Mouse (Mus musculus) neural tube, embryonic 11.5 days (tissue): Measurements from ENCODE around the gene Itgb5. TPM values are rescaled to one million over a fixed set of nuclear protein-coding genes. Genes with fewer than 3 reads are reported as not detected.
A peak's percentile ranks its signal among the peaks of the same experiment; 100 is the strongest.

Experiments used
- ATAC-seq: fragments of 200-750 bp; cut with Nextera tagmentation; 2 replicates; pipeline ENCODE4 v1.8.0; 2017; ENCODE audit warnings: moderate number of reproducible peaks, mild to moderate bottlenecking, moderate TSS enrichment, moderate library complexity; ENCODE audit not compliant: insufficient read depth, low FRiP score, low TSS enrichment
- DNase-seq: peaks from one replicate; pipeline ENCODE4 v3.0.0-alpha.2; 2015; ENCODE audit warnings: low spot score
- H3K27ac ChIP-seq: fragments of 300-500 bp; sonication (generic); 2 replicates; pipeline ENCODE4 v1.5.1; 2014; ENCODE audit warnings: low read depth, mild to moderate bottlenecking, low read length
- H3K27me3 ChIP-seq: fragments of 300-500 bp; sonication (generic); 2 replicates; pipeline ENCODE4 v1.6.1; 2014; ENCODE audit warnings: mild to moderate bottlenecking, low read length, mixed read lengths; ENCODE audit not compliant: control insufficient read depth, insufficient read depth
- H3K36me3 ChIP-seq: fragments of 300-500 bp; sonication (generic); 2 replicates; pipeline ENCODE4 v1.6.1; 2014; ENCODE audit warnings: mild to moderate bottlenecking, low read length, moderate library complexity, mixed read lengths; ENCODE audit not compliant: control insufficient read depth, insufficient read depth
- H3K4me1 ChIP-seq: fragments of 300-500 bp; sonication (generic); 2 replicates; pipeline ENCODE4 v1.6.1; 2014; ENCODE audit warnings: low read length, mixed read lengths; ENCODE audit not compliant: control insufficient read depth, insufficient read depth
- H3K4me2 ChIP-seq: fragments of 300-500 bp; sonication (generic); 2 replicates; pipeline ENCODE4 v1.6.1; 2014; ENCODE audit warnings: low read depth, mild to moderate bottlenecking, moderate library complexity
- H3K4me3 ChIP-seq: fragments of 300-500 bp; sonication (generic); 2 replicates; pipeline ENCODE4 v1.5.1; 2014; ENCODE audit warnings: low read depth, low read length
- H3K9ac ChIP-seq: fragments of 300-500 bp; sonication (generic); 2 replicates; pipeline ENCODE4 v1.6.1; 2014; ENCODE audit warnings: mild to moderate bottlenecking, low read length
- H3K9me3 ChIP-seq: fragments of 300-500 bp; sonication (generic); 2 replicates; pipeline ENCODE4 v1.6.1; 2016; ENCODE audit warnings: low read length; ENCODE audit not compliant: control insufficient read depth
- WGBS: fragments of 180-500 bp; shearing (Covaris S2); extraction: QIAGEN DNeasy Blood & Tissue Kit; methylation state at CpG from one replicate; pipeline ENCODE4 v1.1.7; 2014; 5-methylcytosine and 5-hydroxymethylcytosine counted together
- polyA plus RNA-seq: library from polyadenylated mRNA; unstranded; fragments of >200 nt; fragmentation: Nextera tagmentation; extraction: Ambion mirVana; gene quantifications from 2 replicates; pipeline ENCODE4 v1.2.1, GENCODE M21; 2014

Gene Itgb5
- polyA plus RNA-seq, result 31.5 and 32.4 TPM in 2 replicates

DNA sequence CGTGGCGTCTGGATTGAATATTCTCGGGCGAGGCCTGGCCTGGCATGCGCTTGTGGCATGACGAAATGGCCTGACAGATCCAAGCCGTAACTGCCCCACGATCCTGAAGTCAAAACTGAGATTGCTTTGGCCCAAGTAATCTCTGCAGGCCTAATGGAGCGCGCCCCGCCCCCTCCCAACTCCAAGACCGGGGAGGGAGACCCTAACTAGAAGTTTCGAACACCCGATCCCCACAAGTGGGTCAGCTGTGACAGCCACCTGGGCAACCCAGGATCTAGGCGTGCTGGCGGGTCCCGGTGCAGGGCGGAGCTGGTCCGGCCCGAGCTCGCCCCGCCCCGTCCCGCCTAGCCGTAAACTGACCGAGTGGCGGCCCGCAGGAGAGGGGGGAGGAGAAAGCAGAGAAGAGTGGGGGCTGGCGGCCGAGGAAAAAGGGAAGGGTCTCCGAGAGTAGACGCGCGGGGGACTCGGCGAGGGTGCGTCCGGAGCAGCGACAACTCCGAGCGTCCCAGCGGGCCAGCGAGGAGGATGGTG, at the start of gene Itgb5:
Gene Itgb5 (plus strand): TSS at position 365 of the 531 bp plus-strand sequence.
- H3K4me3 ChIP-seq, result peak within 1 kb of the TSS; percentile 82
- peak within 1 kb of the TSS; percentile 67 for H3K9ac ChIP-seq
- peak within 1 kb of the TSS; percentile 99 for H3K4me2 ChIP-seq
- no peaks in the 10 kb centered on the region for H3K36me3 ChIP-seq
- DNase-seq (peak; percentile 74), ATAC-seq (peak; percentile 83)
- WGBS, result under 1% methylated on average over 32 of the region's 43 CpGs
- H3K4me1 ChIP-seq, result peaks cover 23% of the 10 kb centered on the region
- H3K27ac ChIP-seq, result 0 out of 2 replicates have a peak within 1 kb of the TSS, but pooled peaks have one; percentile 27
- H3K9me3 ChIP-seq, result no peaks in the 10 kb centered on the region
- peaks cover 19% of the 10 kb centered on the region for H3K27me3 ChIP-seq

DNA sequence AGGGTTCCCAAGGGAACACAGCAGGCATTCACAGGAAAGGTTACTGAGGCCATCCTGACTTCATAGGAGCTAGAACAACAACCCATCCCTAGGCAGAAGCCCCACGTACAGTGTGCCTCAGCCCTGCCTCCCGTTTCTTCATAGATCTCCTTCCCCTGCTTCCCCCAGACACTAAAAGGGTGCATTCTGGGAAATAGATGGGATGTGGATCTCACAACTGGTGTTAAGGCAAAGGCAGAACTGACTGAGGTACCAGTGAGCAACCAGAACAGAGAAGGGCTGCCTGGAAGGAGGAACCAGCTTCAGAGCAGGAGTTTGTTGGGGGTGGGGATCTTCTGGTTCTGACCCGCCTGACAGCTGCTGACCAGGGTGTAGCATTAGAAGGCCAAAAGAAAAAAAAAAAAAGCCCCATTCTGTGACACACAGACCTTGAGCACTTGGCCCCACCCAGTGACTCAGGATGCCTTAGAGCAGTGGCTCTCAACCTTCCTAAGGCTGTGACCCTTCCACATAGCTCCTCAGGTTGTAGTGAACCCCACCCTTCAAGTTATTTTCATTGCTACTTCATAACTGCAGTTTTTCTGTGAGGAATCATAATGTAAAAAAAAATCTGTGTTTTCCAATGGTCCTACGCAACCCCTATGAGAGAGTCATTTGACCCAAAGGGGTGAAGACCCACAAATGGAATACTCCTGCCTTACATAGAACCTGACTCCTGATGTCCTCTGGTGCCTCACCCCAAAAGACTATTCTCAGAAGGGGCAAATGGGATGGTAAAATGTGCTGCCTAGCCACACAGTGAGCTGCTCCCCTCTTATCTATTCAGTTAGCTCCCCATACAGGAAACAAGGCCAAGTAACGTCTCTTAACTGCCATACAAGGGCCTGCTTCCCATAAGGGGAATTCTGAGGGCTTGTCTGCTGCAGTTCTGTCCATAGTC, 47.4 kb upstream of the Itgb5 start:
- no peak overlapping the region for H3K27ac ChIP-seq
- ATAC-seq, result no peak
- H3K4me2 ChIP-seq, result no peak overlapping the region
- H3K4me3 ChIP-seq, result no peak overlapping the region
- no peaks in the 10 kb centered on the region for H3K36me3 ChIP-seq
- DNase-seq, result no peak
- 70% methylated on average over 5 of the region's 5 CpGs for WGBS
- H3K9me3 ChIP-seq, result no peaks in the 10 kb centered on the region
- no peaks in the 10 kb centered on the region for H3K27me3 ChIP-seq
- H3K4me1 ChIP-seq, result no peaks in the 10 kb centered on the region
- H3K9ac ChIP-seq, result no peak overlapping the region

DNA sequence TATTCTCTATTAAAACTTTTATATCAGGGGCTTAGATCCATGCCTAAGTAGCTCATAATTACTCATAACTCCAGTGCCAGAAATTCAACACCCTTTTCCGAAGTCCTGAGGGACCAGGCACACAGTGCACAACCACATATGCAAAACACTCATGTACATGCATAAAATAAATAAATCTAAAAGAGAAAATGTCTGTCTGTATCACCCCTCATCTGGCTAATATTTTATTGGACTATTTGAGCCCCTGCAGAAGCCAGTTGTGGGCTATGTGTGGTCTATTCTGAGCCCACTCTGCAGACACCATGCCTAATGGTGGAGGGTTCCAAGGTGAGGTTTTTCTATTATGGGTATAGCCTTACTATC, 46.8 kb upstream of the Itgb5 start:
- 88% methylated on average over 1 of the region's 1 CpGs for WGBS

DNA sequence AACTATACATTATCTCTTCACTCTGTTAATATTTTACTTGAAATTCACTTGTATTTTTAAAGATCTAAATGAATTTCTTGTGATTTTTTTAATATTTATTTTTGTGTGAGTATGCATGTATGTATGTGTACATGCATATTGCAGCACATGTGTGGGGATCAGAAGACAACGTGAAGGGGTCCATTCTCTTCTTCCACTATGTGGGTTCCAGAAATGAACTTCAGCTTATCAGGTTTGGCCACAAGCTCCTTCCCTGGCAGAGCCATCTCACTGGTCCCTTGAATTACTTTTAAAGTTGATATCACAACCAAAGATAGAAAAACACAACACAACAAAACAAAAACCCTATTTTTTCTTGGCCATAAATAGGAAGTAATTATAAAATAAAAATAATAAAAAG, 44.9 kb upstream of the Itgb5 start:
- H3K4me3 ChIP-seq, result no peak overlapping the region
- DNase-seq (no peak), ATAC-seq (no peak)
- no peaks in the 10 kb centered on the region for H3K4me1 ChIP-seq
- no peak overlapping the region for H3K27ac ChIP-seq
- H3K36me3 ChIP-seq, result no peaks in the 10 kb centered on the region
- H3K27me3 ChIP-seq, result no peaks in the 10 kb centered on the region
- no peaks in the 10 kb centered on the region for H3K9me3 ChIP-seq
- H3K9ac ChIP-seq, result no peak overlapping the region
- no peak overlapping the region for H3K4me2 ChIP-seq
- 91% methylated on average over 1 of the region's 1 CpGs for WGBS

More for the DNA sequence above, 46.8 kb upstream of the Itgb5 start:
- Histone ChIP-seq H3K27me3 (no peaks in the 10 kb centered on the region), H3K36me3 (no peaks in the 10 kb centered on the region), H3K4me3 (no peak overlapping the region), H3K9ac (no peak overlapping the region), H3K27ac (no peak overlapping the region), H3K4me1 (no peaks in the 10 kb centered on the region), H3K9me3 (no peaks in the 10 kb centered on the region), H3K4me2 (no peak overlapping the region)
- DNase-seq, result no peak
- ATAC-seq, result no peak

DNA sequence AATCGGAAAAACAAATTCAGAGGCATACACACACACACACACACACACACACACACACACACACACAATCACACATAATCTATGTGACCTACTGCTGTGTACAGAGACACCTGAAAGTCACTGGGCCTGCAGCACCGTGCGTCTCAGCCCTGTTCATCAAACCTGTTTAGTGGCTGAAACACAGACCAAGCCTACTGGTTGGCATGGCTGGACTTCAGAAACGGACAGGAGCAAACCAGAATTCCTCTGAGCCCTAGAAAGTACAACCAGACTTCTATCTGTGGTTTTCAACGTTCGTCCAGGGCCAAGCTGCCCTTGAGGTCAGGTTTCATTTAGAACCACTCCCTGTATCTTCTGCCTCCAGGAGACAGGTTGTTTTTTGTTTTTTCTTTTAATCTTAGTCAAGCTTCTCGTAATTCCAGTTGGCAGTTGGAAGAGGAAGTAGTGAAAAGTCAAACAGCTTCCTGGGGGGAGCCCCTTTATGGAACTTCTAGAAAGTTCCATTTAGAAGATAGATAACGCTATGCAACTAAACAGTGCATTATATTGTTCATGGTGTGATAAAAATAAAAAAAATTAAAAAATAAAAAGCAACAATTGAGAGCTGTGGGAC, 44.3 kb upstream of the Itgb5 start:
- Histone ChIP-seq H3K4me3 (no peak overlapping the region), H3K27me3 (no peaks in the 10 kb centered on the region), H3K9me3 (no peaks in the 10 kb centered on the region), H3K27ac (no peak overlapping the region), H3K9ac (no peak overlapping the region), H3K4me1 (no peaks in the 10 kb centered on the region), H3K36me3 (no peaks in the 10 kb centered on the region), H3K4me2 (no peak overlapping the region)
- 79% methylated on average over 8 of the region's 8 CpGs for WGBS
- DNase-seq (no peak), ATAC-seq (no peak)

DNA sequence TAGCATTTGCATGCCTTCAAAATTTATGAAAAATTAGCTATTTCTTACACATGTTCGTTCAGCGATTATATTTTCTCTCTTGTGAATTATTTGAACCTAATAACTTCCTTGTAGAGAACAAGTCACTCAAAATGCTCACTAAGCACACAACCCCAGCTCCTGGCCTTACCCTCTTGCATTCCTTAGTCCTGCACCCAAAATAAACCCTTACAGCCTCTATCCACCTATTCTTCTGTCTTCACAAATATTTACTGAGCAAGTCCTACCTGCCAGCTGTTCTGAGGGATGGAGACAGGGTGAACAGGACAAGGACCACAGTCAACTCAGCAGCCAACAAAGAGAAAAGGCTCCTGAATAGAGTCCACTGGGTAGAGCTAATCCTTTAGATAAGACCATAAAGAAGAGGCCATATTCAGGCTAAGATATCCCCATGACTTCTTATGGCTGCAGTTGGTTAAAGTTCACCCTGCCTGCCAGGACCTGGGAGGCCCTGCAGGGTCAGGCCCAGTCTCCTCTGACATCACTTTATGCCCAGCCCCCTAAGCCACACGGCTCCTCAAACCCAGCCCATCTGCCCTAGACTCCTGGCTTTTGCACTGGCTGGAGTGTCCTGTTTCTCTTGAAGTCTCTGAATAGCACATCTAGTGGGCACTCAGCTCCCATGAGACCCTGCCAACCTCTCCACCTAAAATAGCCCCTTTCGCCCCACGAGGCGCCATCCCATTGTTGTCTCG, 42.6 kb upstream of the Itgb5 start:
- no peak for ATAC-seq
- H3K27me3 ChIP-seq, result no peaks in the 10 kb centered on the region
- no peak for DNase-seq
- no peaks in the 10 kb centered on the region for H3K4me1 ChIP-seq
- no peak overlapping the region for H3K4me3 ChIP-seq
- WGBS, result 77% methylated on average over 7 of the region's 7 CpGs
- no peak overlapping the region for H3K9ac ChIP-seq
- no peak overlapping the region for H3K4me2 ChIP-seq
- no peaks in the 10 kb centered on the region for H3K36me3 ChIP-seq
- no peak overlapping the region for H3K27ac ChIP-seq
- H3K9me3 ChIP-seq, result no peaks in the 10 kb centered on the region

DNA sequence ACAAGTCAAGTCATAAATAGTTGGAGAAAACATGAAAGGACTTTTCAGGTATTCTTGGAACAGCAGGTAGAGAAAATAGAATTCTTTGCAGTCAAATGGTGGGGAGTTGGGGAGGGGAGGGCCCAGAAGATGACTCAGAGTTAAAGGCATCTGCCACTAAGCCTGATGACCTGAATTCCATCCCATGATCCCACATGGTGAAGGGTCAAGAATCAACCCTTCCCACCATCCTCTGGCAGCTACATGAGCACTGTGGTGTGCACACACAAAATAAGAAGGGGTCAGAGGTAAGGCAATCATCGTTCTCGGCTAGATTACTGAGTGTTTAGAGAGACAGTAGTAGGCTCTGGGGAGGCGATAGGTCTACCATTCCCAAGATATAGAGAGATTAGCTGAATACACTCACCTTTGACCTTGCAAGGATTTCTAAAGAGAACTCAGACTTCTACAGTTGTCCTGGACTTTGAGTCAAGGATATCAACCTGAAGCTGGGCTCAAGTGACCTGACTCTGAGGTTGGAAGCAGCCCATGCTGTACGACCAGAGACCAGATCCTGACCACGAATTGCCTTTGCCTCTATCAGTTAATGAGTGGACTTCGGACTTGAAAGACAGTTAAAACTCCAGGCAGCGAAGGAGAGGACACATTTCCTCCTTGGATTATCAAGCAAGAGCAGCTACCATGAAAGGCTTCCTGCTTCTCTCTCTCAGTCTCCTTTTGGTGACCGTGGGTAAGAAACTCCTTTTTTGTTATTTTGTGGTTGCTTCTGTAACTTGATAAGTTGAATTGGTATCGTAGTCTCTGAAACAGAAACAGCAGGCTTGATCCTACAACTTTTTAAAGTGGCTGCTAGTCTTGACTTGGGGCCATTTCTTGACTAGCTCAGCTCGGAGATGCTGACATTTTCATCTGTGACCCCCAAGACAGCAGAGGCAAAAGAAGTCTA, 35.3 kb upstream of the Itgb5 start, which contains the start of gene Muc13:
Gene Muc13 (plus strand): TSS at position 192 of the 946 bp plus-strand sequence.
- DNase-seq (no peak), ATAC-seq (no peak)
- H3K36me3 ChIP-seq, result no peaks in the 10 kb centered on the region
- H3K9me3 ChIP-seq, result no peaks in the 10 kb centered on the region
- H3K9ac ChIP-seq, result no peak within 1 kb of the TSS
- H3K27me3 ChIP-seq, result no peaks in the 10 kb centered on the region
- no peaks in the 10 kb centered on the region for H3K4me1 ChIP-seq
- no peak within 1 kb of the TSS for H3K4me3 ChIP-seq
- no peak within 1 kb of the TSS for H3K4me2 ChIP-seq
- H3K27ac ChIP-seq, result no peak within 1 kb of the TSS
- 90% methylated on average over 10 of the region's 10 CpGs for WGBS

DNA sequence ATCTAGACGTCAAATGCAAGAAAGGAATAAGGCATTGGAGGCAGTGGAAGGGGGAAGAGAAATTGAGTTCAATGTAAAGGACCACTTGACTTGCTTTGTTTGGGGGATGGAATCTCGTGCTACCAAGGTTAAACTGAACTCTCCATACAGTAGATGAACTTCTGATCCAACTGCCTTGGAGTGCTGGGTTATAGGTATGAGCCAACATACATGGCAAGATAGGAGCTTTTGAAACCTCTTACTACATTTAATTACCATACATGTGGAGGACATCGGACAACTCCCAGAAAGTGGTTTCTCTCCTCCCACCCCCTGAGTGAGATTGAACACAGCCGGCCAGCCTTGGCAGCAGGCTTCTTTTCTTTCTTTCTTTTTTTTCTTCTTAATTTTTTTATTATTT, 34.4 kb upstream of the Itgb5 start:
- H3K4me1 ChIP-seq, result no peaks in the 10 kb centered on the region
- H3K4me2 ChIP-seq, result no peak overlapping the region
- H3K9me3 ChIP-seq, result no peaks in the 10 kb centered on the region
- no peak for ATAC-seq
- no peak overlapping the region for H3K9ac ChIP-seq
- 87% methylated on average over 4 of the region's 4 CpGs for WGBS
- no peak overlapping the region for H3K4me3 ChIP-seq
- DNase-seq, result no peak
- H3K36me3 ChIP-seq, result no peaks in the 10 kb centered on the region
- no peak overlapping the region for H3K27ac ChIP-seq
- no peaks in the 10 kb centered on the region for H3K27me3 ChIP-seq
